Mouse (Mus musculus) embryonic facial prominence, embryonic 15.5 days (tissue): ENCODE results near the gene Cpm. TPM values are rescaled to one million over a fixed set of nuclear protein-coding genes. Genes with fewer than 3 reads are reported as not detected.
A peak's percentile ranks its signal among the peaks of the same experiment; 100 is the strongest.

Source experiments
- ATAC-seq: fragments of 200-750 bp; cut with Nextera tagmentation; 2 replicates; pipeline ENCODE4 v1.8.0; 2017; ENCODE audit warnings: low read depth, moderate TSS enrichment; ENCODE audit not compliant: insufficient number of reproducible peaks, low FRiP score, low TSS enrichment
- H3K27ac ChIP-seq: fragments of 300-500 bp; sonication (generic); replicated peaks from 2 replicates; pipeline ENCODE4 v1.5.1; 2015; ENCODE audit warnings: mild to moderate bottlenecking, inconsistent platforms
- H3K27me3 ChIP-seq: fragments of 300-500 bp; sonication (generic); 2 replicates; pipeline ENCODE4 v1.6.1; 2015; ENCODE audit warnings: inconsistent platforms
- H3K36me3 ChIP-seq: fragments of 300-500 bp; sonication (generic); 2 replicates; pipeline ENCODE4 v1.6.1; 2015; ENCODE audit warnings: mild to moderate bottlenecking, inconsistent platforms
- H3K4me1 ChIP-seq: fragments of 300-500 bp; sonication (generic); 2 replicates; pipeline ENCODE4 v1.6.1; 2015; ENCODE audit warnings: inconsistent platforms
- H3K4me2 ChIP-seq: fragments of 300-500 bp; sonication (generic); replicated peaks from 2 replicates; pipeline ENCODE4 v1.6.1; 2015; ENCODE audit warnings: mild to moderate bottlenecking, inconsistent platforms
- H3K4me3 ChIP-seq: fragments of 300-500 bp; sonication (generic); replicated peaks from 2 replicates; pipeline ENCODE4 v1.5.1; 2015; ENCODE audit warnings: mild to moderate bottlenecking, inconsistent platforms
- H3K9ac ChIP-seq: fragments of 300-500 bp; sonication (generic); 2 replicates; pipeline ENCODE4 v1.6.1; 2015; ENCODE audit warnings: inconsistent platforms
- H3K9me3 ChIP-seq: fragments of 300-500 bp; sonication (generic); replicated peaks from 2 replicates; pipeline ENCODE4 v1.6.1; 2016; ENCODE audit warnings: inconsistent platforms
- WGBS: fragments of 180-500 bp; shearing (Covaris S2); methylation state at CpG from one replicate; pipeline ENCODE4 v1.1.7; 2015; 5-methylcytosine and 5-hydroxymethylcytosine counted together
- polyA plus RNA-seq: library from polyadenylated mRNA; unstranded; fragments of >200 nt; fragmentation: Nextera tagmentation; extraction: Ambion mirVana; gene quantifications from 2 replicates; pipeline ENCODE4 v1.2.1, GENCODE M21; 2015

The Cpm gene
- polyA plus RNA-seq, 1 experiment from 2014 or later: 68.7 TPM

DNA sequence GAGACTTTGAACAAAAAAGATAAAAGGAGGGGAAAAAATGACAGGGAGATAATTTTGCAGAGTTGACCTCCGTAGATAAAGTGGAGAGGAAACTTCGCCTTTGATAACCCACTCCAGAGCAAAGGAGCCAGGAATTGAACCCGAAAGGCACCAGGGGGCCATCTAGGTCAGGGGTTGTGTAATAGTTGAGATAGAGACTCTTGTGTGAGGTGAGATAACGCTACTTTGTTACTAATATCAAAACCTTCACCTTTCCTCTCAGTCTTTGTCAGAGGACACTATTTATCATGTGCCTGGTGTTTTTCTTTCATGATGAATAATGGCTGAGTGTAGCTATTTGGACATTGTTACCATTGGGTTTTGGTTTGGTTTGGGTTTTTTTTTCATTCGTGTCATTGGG, 49.1 kb downstream of the Cpm start:
- ATAC-seq: no peak
- H3K9me3 ChIP-seq: no peaks in the 10 kb centered on the region
- 78% methylated on average over 5 of the region's 5 CpGs for WGBS

DNA sequence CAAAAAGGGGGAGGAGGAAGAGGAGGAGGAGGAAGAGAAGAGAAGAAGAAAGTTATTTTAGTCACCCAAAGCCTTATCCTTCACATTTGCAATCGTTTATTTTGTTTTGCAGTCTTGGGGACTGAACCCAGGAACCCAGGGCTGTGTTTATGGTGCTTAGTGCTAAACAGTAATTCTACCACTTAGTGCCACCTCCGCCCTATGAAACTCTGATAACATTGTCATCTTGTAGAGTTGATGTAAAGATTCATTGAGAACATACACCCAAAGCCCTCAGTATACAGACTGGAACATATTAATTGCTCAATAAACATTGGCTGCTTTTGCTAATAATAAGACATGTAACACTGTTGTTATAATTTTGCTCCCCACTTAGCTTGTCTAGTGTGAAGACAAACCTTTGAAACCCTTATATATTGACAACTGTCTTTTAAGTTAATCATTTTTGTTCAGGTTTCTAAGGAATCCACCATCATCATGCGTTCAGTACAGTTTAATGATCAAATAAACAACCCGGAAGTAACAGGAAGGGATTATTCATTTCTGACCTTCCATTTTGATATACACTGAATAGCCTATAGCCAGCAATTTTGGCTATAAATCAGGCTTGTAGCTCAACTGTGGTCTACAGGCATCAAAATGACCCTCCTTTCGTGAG, 49.9 kb downstream of the Cpm start:
- no peak overlapping the region for H3K4me2 ChIP-seq
- peaks cover 19% of the 10 kb centered on the region for H3K4me1 ChIP-seq
- no peak overlapping the region for H3K4me3 ChIP-seq
- H3K27me3 ChIP-seq: no peaks in the 10 kb centered on the region
- 83% methylated on average over 5 of the region's 5 CpGs for WGBS
- no peaks in the 10 kb centered on the region for H3K9me3 ChIP-seq
- no peak overlapping the region for H3K27ac ChIP-seq
- ATAC-seq: no peak
- no peaks in the 10 kb centered on the region for H3K36me3 ChIP-seq
- no peak overlapping the region for H3K9ac ChIP-seq

More for the DNA sequence above, 49.1 kb downstream of the Cpm start:
- peaks cover 19% of the 10 kb centered on the region for H3K4me1 ChIP-seq
- H3K9ac ChIP-seq: no peak overlapping the region
- H3K27ac ChIP-seq: no peak overlapping the region
- no peak overlapping the region for H3K4me3 ChIP-seq
- H3K4me2 ChIP-seq: no peak overlapping the region
- no peaks in the 10 kb centered on the region for H3K27me3 ChIP-seq
- no peaks in the 10 kb centered on the region for H3K36me3 ChIP-seq

DNA sequence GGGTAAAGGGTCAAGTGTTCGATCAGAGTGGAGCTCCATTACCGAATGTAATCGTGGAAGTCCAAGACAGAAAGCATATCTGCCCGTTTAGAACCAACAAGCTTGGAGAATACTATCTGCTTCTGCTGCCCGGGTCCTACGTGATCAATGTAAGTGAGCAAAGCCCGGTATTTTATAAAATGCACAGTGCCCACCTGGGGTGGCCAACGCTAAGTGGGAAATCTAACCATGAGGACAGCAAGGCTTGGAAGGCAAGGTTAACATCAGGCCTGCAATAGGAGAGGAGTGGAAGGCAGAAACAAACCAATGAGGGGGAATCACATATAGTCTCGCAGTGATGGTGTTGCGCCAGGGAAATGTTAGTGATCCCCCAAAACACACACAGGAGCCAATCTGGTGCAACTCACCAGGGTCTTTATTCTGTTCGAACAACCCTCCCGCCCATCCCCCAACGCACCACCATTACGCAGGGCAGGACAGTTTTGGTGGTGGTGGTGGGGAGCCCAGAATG, 50.7 kb downstream of the Cpm start:
- 92% methylated on average over 14 of the region's 14 CpGs for WGBS
- peaks cover 19% of the 10 kb centered on the region for H3K4me1 ChIP-seq
- H3K9ac ChIP-seq: no peak overlapping the region
- no peaks in the 10 kb centered on the region for H3K9me3 ChIP-seq
- no peak overlapping the region for H3K27ac ChIP-seq
- no peak overlapping the region for H3K4me2 ChIP-seq
- H3K36me3 ChIP-seq: no peaks in the 10 kb centered on the region
- no peak overlapping the region for H3K4me3 ChIP-seq
- H3K27me3 ChIP-seq: no peaks in the 10 kb centered on the region
- ATAC-seq: no peak

DNA sequence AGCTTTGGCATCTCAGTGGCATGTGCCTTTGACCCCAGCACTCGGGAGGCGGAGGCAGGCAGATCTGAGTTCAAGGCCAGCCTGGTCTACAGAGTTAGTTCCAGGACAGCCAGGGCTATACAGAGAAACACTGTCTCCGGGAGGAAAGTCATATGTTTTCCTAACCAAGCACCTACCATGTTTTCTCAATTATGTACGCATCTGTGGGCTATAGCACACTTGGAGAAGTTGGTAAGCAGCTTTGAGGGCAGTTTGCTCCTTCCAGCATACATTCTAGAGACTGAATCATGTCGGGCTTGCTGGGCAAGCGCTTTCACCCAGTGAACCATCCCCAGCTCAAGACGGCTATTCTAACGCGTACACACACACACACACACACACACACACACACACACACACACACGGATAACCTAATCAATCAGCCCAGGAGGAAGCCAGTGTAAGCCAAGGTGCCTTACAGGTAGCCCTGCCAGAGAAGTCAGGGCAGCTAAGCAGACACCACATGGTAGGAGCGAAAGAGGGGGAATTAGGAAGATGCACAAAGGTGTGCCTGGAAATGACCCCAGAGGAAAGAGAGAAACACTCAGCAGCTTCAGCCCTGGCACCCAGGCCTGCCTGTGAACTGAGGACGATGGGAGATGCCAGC, 51.7 kb downstream of the Cpm start:
- 81% methylated on average over 12 of the region's 12 CpGs for WGBS
- Histone ChIP-seq H3K4me1 (peaks cover 12% of the 10 kb centered on the region), H3K4me2 (no peak overlapping the region), H3K9ac (no peak overlapping the region), H3K27me3 (no peaks in the 10 kb centered on the region), H3K36me3 (no peaks in the 10 kb centered on the region), H3K9me3 (no peaks in the 10 kb centered on the region), H3K4me3 (no peak overlapping the region), H3K27ac (no peak overlapping the region)
- ATAC-seq: no peak

DNA sequence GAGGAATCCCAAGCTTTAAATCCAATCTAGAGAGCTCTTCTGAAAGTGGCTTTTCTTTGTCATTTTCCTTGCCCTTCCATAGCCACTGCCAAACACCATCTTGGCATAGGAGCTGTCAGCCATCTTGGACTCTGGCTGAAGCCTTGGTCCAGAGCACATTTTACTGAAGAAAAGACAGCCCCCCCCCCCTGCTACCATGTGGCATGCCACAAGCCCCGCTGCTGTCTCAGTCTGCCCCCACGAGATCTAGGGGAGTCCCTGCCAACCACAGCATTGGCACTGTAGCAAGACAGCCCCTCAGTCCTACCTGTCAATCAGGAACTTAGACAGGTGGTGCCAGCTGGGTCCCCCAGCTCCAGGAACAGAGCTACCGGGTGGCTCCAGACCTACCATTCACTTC, 52.2 kb downstream of the Cpm start:
- no peak for ATAC-seq

DNA sequence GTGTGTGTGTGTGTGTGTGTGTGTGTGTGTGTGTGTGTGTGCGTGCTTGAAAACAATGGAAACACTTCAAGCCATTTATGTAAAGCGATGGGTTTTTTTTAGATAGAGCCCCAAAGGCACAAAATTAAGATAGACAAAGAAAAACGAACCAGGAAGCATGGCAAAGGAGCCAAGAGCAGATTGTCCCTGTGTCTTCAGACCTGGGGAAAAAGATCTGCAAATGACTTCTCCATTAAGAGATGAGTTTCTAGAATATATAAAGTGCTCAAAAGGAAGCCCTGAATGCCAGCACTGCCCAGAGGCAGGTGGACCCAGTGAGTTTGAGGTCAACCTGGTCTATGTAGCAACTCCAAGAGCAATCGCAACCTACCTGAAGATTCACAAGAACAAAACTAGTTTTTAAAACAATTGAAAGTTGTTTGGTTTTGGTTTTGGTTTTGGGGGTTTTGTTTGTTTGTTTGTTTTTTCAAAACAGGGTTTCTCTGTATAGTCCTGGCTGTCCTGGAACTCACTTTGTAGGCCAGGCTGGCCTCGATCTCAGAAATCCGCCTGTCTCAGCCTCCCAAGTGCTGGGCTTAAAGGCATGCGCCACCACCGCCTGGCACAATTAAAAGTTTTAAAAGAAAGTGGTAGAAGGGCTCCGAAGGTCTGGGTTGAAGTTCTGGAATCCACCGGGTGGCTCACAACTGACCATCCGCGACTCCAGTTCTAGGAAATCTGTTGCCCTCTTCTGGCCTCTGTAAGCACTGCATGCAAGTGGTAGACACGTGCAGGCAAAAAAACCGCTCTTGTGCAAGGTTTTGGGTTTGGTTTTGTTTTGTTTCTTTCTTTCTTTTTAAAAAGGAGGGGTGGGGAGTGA, 52.9 kb downstream of the Cpm start:
- Histone ChIP-seq H3K4me3 (no peak overlapping the region), H3K27me3 (no peaks in the 10 kb centered on the region), H3K36me3 (no peaks in the 10 kb centered on the region), H3K9me3 (no peaks in the 10 kb centered on the region), H3K9ac (no peak overlapping the region), H3K4me1 (0 out of 2 replicates have a peak, but pooled peaks cover 3% of the 10 kb centered on the region), H3K4me2 (no peak overlapping the region), H3K27ac (no peak overlapping the region)
- 68% methylated on average over 14 of the region's 14 CpGs for WGBS
- no peak for ATAC-seq

More for the DNA sequence above, 52.2 kb downstream of the Cpm start:
- no peaks in the 10 kb centered on the region for H3K27me3 ChIP-seq
- WGBS: 87% methylated on average over 3 of the region's 3 CpGs
- no peak overlapping the region for H3K9ac ChIP-seq
- no peak overlapping the region for H3K27ac ChIP-seq
- no peak overlapping the region for H3K4me2 ChIP-seq
- H3K4me1 ChIP-seq: peaks cover 7% of the 10 kb centered on the region; the same call in 1 of the 2 replicates
- no peak overlapping the region for H3K4me3 ChIP-seq
- no peaks in the 10 kb centered on the region for H3K9me3 ChIP-seq
- H3K36me3 ChIP-seq: no peaks in the 10 kb centered on the region

DNA sequence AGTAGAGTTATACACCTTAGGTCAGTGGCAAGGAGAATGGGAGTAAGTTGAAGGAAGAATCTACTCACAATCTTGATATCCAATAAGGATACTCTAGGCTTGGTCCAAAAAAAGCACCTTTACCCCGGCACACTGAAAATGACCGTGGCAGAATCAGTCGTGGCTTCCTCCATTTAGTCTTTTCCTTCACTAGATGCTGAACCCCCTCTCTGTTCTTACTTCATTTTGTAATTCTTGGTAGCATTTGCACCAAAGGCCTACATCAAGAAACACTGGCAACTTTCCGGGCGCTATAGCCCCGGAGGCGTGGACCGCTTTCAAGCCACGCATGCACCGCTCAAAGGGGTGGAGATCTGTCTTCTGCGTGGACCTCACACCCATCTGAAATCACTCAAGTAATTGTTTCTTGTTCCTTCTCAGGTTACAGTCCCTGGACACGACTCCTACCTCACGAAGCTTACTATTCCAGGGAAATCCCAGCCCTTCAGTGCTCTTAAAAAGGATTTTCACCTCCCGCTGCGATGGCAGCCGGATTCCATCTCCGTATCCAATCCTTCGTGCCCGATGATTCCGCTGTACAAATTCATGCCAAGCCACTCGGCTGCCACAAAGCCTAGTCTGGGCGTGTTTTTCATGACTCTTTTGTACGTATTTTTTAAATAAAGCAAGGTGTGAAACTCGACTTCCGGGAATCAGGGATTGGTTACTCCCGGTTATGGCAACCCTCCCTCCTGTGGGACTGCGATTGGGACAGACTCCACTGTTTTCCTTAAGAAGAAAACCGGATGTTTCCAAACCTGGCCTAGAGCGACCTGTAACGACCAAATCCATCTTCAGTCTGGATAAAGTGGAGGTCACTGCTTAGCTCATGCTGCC, 53.8 kb downstream of the Cpm start:
- Histone ChIP-seq H3K36me3 (0 out of 2 replicates have a peak, but pooled peaks cover 8% of the 10 kb centered on the region), H3K9me3 (no peaks in the 10 kb centered on the region), H3K4me1 (0 out of 2 replicates have a peak, but pooled peaks cover 3% of the 10 kb centered on the region), H3K4me2 (0 out of 2 replicates have a peak overlapping the region, but pooled peaks have one; percentile 6), H3K27ac (no peak overlapping the region), H3K4me3 (no peak overlapping the region), H3K27me3 (no peaks in the 10 kb centered on the region), H3K9ac (no peak overlapping the region)
- ATAC-seq: no peak
- WGBS: 63% methylated on average over 30 of the region's 30 CpGs

DNA sequence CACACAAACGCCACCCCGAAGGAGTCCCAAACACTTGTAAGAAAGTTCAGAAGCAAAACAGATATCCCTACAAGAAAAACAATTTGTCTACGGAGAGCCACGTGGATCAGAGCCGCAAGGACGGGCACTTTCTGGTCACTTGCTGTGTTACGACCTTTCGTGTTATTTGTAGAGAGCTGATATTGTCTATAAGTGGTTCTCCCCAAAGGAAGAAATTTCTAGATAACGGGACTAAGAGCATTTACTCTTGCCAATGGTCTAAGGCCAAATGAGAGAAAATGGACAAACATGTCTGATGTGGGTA, 54.4 kb downstream of the Cpm start:
- 92% methylated on average over 9 of the region's 9 CpGs for WGBS
- Histone ChIP-seq H3K4me2 (no peak overlapping the region), H3K36me3 (peaks cover 12% of the 10 kb centered on the region; the same call in 1 of the 2 replicates)

DNA sequence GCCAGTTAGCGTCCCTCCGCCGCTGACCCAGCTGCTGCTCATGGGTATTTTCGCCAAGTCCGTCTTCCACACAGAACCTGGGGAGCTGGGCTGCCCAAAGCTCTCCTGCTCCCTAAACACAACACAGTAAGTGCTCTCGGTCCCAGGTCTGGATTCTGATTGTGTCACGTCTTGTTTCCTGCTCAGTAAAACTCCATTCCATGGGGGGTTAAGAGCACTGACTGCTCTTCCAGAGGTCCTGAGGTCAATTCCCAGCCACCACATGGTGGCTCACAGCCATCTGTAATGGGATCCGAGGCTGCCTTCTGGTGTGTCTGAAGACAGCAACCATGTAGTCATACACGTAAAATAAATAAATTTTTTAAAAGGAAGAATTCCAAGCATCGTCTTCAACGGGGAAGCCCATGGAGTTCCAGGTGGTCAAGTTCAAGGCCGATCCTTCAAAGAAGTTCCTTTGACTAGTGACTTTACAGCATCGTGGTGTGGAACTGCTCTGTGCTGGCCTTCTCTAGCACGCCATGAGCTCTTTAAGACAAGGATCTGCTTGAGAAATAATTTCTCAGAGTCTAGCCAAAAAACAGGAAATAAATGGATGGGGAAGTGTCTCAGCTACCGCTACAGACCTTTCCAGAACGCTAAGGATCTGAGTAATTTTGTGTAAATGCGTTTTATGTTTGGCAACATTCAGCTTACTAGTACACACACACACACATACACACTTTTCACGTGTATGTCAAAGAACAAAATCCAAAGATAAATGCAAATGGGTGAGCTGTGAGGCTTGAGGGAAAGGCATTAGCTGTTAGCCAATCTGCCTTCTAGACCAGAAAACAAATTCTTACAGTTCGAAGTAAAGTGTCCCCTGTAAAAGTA, 55.2 kb downstream of the Cpm start:
- no peak for ATAC-seq
- H3K36me3 ChIP-seq: peaks cover 20% of the 10 kb centered on the region; the same call in 1 of the 2 replicates

More for the DNA sequence above, 54.4 kb downstream of the Cpm start:
- Histone ChIP-seq H3K9ac (no peak overlapping the region), H3K4me3 (no peak overlapping the region), H3K27ac (no peak overlapping the region), H3K27me3 (no peaks in the 10 kb centered on the region), H3K9me3 (no peaks in the 10 kb centered on the region), H3K4me1 (0 out of 2 replicates have a peak, but pooled peaks cover 3% of the 10 kb centered on the region)
- ATAC-seq: no peak

More for the DNA sequence above, 55.2 kb downstream of the Cpm start:
- 0 out of 2 replicates have a peak, but pooled peaks cover 3% of the 10 kb centered on the region for H3K4me1 ChIP-seq
- H3K9ac ChIP-seq: no peak overlapping the region
- H3K27me3 ChIP-seq: no peaks in the 10 kb centered on the region
- no peak overlapping the region for H3K4me3 ChIP-seq
- H3K4me2 ChIP-seq: no peak overlapping the region
- no peak overlapping the region for H3K27ac ChIP-seq
- H3K9me3 ChIP-seq: no peaks in the 10 kb centered on the region
- WGBS: 83% methylated on average over 19 of the region's 19 CpGs
